Mouse (Mus musculus) heart, embryonic 15.5 days (tissue): ENCODE data around the gene Rassf2. TPM values are rescaled to one million over a fixed set of nuclear protein-coding genes. Genes with fewer than 3 reads are reported as not detected.
A peak's percentile ranks its signal among the peaks of the same experiment; 100 is the strongest.

Source experiments
- ATAC-seq: fragments of 200-750 bp; cut with Nextera tagmentation; replicated peaks from 2 replicates; pipeline ENCODE4 v1.8.0; 2017; ENCODE audit warnings: low read depth, moderate TSS enrichment; ENCODE audit not compliant: insufficient number of reproducible peaks, insufficient read depth, low FRiP score
- H3K27ac ChIP-seq: fragments of 300-500 bp; sonication (generic); 2 replicates; pipeline ENCODE4 v1.5.1; 2015; ENCODE audit warnings: mild to moderate bottlenecking, inconsistent platforms
- H3K27me3 ChIP-seq: fragments of 300-500 bp; sonication (generic); 2 replicates; pipeline ENCODE4 v1.6.1; 2015; ENCODE audit warnings: inconsistent platforms
- H3K36me3 ChIP-seq: fragments of 300-500 bp; sonication (generic); 2 replicates; pipeline ENCODE4 v1.6.1; 2015; ENCODE audit warnings: mild to moderate bottlenecking, inconsistent platforms
- H3K4me1 ChIP-seq: fragments of 300-500 bp; sonication (generic); replicated peaks from 2 replicates; pipeline ENCODE4 v1.6.1; 2015; ENCODE audit warnings: inconsistent platforms
- H3K4me2 ChIP-seq: fragments of 300-500 bp; sonication (generic); 2 replicates; pipeline ENCODE4 v1.6.1; 2015; ENCODE audit warnings: inconsistent platforms, mild to moderate bottlenecking, moderate library complexity
- H3K4me3 ChIP-seq: fragments of 300-500 bp; sonication (generic); 2 replicates; pipeline ENCODE4 v1.5.1; 2015; ENCODE audit warnings: mild to moderate bottlenecking, inconsistent platforms
- H3K9ac ChIP-seq: fragments of 300-500 bp; sonication (generic); 2 replicates; pipeline ENCODE4 v1.6.1; 2015; ENCODE audit warnings: mild to moderate bottlenecking, inconsistent platforms
- H3K9me3 ChIP-seq: fragments of 300-500 bp; sonication (generic); replicated peaks from 2 replicates; pipeline ENCODE4 v1.6.1; 2016; ENCODE audit warnings: inconsistent platforms
- WGBS: fragments of 180-500 bp; shearing (Covaris S2); methylation state at CpG from one replicate; pipeline ENCODE4 v1.1.7; 2015; ENCODE audit warnings: mixed read lengths; 5-methylcytosine and 5-hydroxymethylcytosine counted together
- polyA plus RNA-seq: library from polyadenylated mRNA; unstranded; fragments of >200 nt; fragmentation: Nextera tagmentation; extraction: Ambion mirVana; gene quantifications from 2 replicates; pipeline ENCODE4 v1.2.1, GENCODE M21; 2015

Rassf2 gene
- polyA plus RNA-seq, 1 experiment from 2014 or later, result 9.2 TPM

DNA sequence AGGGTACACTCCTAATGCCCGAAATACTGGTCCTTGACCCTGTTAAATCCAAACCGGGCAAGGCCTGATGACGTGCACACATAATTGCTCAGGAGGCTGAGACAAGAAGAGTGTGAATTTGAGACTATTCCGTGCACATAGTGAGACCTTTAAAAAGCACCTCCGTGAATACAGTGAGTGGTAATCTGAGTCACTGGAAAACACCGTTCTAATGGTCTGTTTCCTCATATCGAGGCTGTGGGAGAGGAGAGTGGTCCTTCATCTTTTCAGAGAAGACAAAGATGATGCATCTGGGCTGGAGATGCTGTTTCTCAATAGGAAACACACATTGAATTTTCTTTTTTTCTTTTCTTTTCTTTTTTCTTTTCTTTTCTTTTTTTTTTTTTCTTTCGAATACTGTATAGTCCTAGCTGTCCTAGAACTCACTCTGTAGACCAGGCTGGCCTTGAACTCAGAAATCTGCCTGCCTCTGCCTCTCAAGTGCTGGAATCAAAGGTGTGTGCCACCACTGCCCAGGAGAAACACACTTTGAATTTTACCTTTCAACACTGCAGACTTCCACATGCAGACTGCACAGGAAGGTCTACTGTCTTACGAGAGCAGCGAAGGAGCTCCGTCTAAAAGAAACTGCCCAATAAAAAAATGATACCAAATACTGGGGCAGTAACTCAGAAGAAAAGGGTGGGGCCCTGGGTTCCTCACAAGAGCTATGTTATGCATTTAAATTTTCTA, 1.5 kb upstream of the Rassf2 start:
- Histone ChIP-seq H3K9me3 (no peaks in the 10 kb centered on the region), H3K36me3 (no peaks in the 10 kb centered on the region), H3K4me3 (no peak overlapping the region), H3K27me3 (no peaks in the 10 kb centered on the region; the same call in 1 of the 2 replicates), H3K4me2 (no peak overlapping the region; the same call in 1 of the 2 replicates), H3K4me1 (peaks cover 30% of the 10 kb centered on the region), H3K27ac (peak overlapping the region; percentile 80; the same call in 1 of the 2 replicates), H3K9ac (no peak overlapping the region)
- 77% methylated on average over 11 of the region's 11 CpGs for WGBS
- no peak for ATAC-seq

GRCm38 (mm10) chr2:132030418-132031363, 633 bp upstream of the Rassf2 start:
- H3K4me3 ChIP-seq, result peak overlapping the region; percentile 75
- no peaks in the 10 kb centered on the region for H3K9me3 ChIP-seq
- H3K27ac ChIP-seq, result peak overlapping the region; percentile 80
- H3K4me1 ChIP-seq, result peaks cover 30% of the 10 kb centered on the region
- H3K36me3 ChIP-seq, result no peaks in the 10 kb centered on the region
- peak overlapping the region; percentile 99 for H3K4me2 ChIP-seq
- H3K27me3 ChIP-seq, result no peaks in the 10 kb centered on the region; the same call in 1 of the 2 replicates
- WGBS, result 22% methylated on average over 23 of the region's 23 CpGs
- ATAC-seq, result no peak
- H3K9ac ChIP-seq, result peak overlapping the region; percentile 72

DNA sequence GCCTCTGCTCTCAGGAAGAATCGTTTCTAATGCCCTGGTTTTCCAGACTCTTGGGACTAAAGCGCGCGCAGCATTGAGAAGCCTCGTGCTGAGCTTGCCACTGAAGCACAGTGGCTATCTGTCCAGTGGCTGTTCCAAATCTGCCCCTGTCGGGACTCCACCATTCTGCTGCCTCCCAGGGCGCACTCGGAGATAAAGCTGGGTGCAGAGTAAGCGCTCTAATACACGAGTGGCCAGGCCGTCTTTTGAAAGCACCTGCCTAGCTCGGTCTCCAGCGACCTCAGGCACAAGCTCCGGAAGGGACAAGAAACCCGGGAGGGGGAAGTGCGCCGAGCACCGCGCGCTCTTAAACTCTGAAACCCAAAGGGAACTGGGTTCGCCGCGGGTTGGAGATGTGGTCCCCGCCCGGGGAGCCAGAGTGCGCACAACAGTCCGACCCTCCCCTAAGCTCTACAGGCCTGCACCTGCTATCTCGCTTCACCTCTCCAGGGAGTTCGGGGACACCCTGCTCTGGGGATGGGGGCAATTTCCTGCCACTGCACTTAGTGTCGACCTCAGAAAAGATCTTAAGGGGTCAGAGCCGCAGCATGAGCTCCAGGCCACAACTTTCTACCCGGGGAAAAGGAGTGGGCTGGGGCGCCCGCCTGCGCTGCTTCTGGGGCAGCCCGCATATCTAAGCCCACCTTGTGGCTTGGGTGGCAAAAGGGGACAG, 1.0 kb downstream of the Rassf2 start:
- H3K9ac ChIP-seq, result peak overlapping the region; percentile 72
- H3K4me1 ChIP-seq, result peaks cover 25% of the 10 kb centered on the region
- WGBS, result 2% methylated on average over 36 of the region's 36 CpGs
- peak overlapping the region; percentile 80 for H3K27ac ChIP-seq
- H3K4me2 ChIP-seq, result peak overlapping the region; percentile 99
- no peaks in the 10 kb centered on the region for H3K9me3 ChIP-seq
- no peaks in the 10 kb centered on the region for H3K36me3 ChIP-seq
- peak; percentile 24; the same call in 1 of the 2 replicates for ATAC-seq
- H3K4me3 ChIP-seq, result peak overlapping the region; percentile 75
- no peaks in the 10 kb centered on the region; the same call in 1 of the 2 replicates for H3K27me3 ChIP-seq

GRCm38 (mm10) chr2:132028107-132028506, 2.0 kb downstream of the Rassf2 start:
- Histone ChIP-seq H3K27ac (peak overlapping the region; percentile 80; the same call in 1 of the 2 replicates), H3K27me3 (no peaks in the 10 kb centered on the region; the same call in 1 of the 2 replicates)

GRCm38 (mm10) chr2:132027366-132027765, 2.7 kb downstream of the Rassf2 start:
- Histone ChIP-seq H3K4me3 (0 out of 2 replicates have a peak overlapping the region, but pooled peaks have one; percentile 16), H3K9me3 (no peaks in the 10 kb centered on the region), H3K36me3 (no peaks in the 10 kb centered on the region), H3K27me3 (no peaks in the 10 kb centered on the region; the same call in 1 of the 2 replicates), H3K4me2 (peak overlapping the region; percentile 99), H3K4me1 (peaks cover 33% of the 10 kb centered on the region), H3K9ac (no peak overlapping the region), H3K27ac (no peak overlapping the region)
- 56% methylated on average over 5 of the region's 5 CpGs for WGBS
- no peak for ATAC-seq

More at GRCm38 (mm10) chr2:132028107-132028506, 2.0 kb downstream of the Rassf2 start:
- WGBS, result 58% methylated on average over 5 of the region's 5 CpGs
- peaks cover 26% of the 10 kb centered on the region for H3K4me1 ChIP-seq
- H3K4me3 ChIP-seq, result peak overlapping the region; percentile 75
- H3K9ac ChIP-seq, result no peak overlapping the region
- no peaks in the 10 kb centered on the region for H3K9me3 ChIP-seq
- ATAC-seq, result no peak
- H3K4me2 ChIP-seq, result peak overlapping the region; percentile 99
- no peaks in the 10 kb centered on the region for H3K36me3 ChIP-seq

DNA sequence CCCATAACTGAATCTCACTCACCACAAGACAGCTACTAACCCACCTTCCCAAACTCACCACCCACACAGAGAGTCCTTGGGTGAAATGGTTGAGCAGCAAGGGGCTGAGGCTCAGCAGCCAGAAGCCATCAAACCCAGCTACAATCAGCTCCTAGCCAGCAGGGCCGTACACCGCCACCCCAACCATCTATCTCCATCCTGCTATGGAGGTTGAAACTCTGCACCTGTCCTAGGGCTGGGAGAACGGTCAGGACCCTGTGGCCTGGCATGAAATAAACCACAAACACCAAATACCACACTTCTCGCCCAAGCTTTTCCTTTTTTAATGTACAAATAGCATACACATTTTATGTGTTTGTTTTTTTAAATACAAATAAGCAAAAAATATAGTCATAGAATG, 6.0 kb downstream of the Rassf2 start:
- Histone ChIP-seq H3K4me2 (no peak overlapping the region), H3K36me3 (no peaks in the 10 kb centered on the region), H3K9ac (no peak overlapping the region), H3K27ac (no peak overlapping the region), H3K4me3 (no peak overlapping the region), H3K27me3 (no peaks in the 10 kb centered on the region; the same call in 1 of the 2 replicates), H3K9me3 (no peaks in the 10 kb centered on the region), H3K4me1 (peaks cover 35% of the 10 kb centered on the region)
- 79% methylated on average over 4 of the region's 4 CpGs for WGBS
- no peak for ATAC-seq

GRCm38 (mm10) chr2:132022621-132023020, 7.4 kb downstream of the Rassf2 start:
- WGBS, result 62% methylated on average over 8 of the region's 8 CpGs
- H3K4me2 ChIP-seq, result no peak overlapping the region
- no peak overlapping the region for H3K9ac ChIP-seq
- no peaks in the 10 kb centered on the region; the same call in 1 of the 2 replicates for H3K27me3 ChIP-seq
- H3K27ac ChIP-seq, result peak overlapping the region; percentile 71
- H3K36me3 ChIP-seq, result no peaks in the 10 kb centered on the region
- peaks cover 39% of the 10 kb centered on the region for H3K4me1 ChIP-seq
- H3K9me3 ChIP-seq, result no peaks in the 10 kb centered on the region
- ATAC-seq, result no peak
- H3K4me3 ChIP-seq, result no peak overlapping the region

GRCm38 (mm10) chr2:132021616-132022015, 8.4 kb downstream of the Rassf2 start:
- H3K4me1 ChIP-seq, result peaks cover 40% of the 10 kb centered on the region

GRCm38 (mm10) chr2:132020991-132021541, 9.0 kb downstream of the Rassf2 start:
- 39% methylated on average over 5 of the region's 5 CpGs for WGBS
- no peak overlapping the region for H3K4me3 ChIP-seq
- H3K9ac ChIP-seq, result no peak overlapping the region
- peak overlapping the region; percentile 71 for H3K27ac ChIP-seq
- H3K9me3 ChIP-seq, result no peaks in the 10 kb centered on the region
- ATAC-seq, result 0 out of 2 replicates have a peak, but pooled peaks have one; percentile 29
- peak overlapping the region; percentile 11; the same call in 1 of the 2 replicates for H3K4me2 ChIP-seq
- H3K27me3 ChIP-seq, result no peaks in the 10 kb centered on the region
- H3K4me1 ChIP-seq, result peaks cover 40% of the 10 kb centered on the region
- no peaks in the 10 kb centered on the region for H3K36me3 ChIP-seq

More at GRCm38 (mm10) chr2:132021616-132022015, 8.4 kb downstream of the Rassf2 start:
- H3K4me3 ChIP-seq, result no peak overlapping the region
- H3K4me2 ChIP-seq, result no peak overlapping the region
- peak overlapping the region; percentile 71 for H3K27ac ChIP-seq
- no peak for ATAC-seq
- H3K36me3 ChIP-seq, result no peaks in the 10 kb centered on the region
- no peak overlapping the region for H3K9ac ChIP-seq
- no peaks in the 10 kb centered on the region for H3K9me3 ChIP-seq
- 69% methylated on average over 4 of the region's 4 CpGs for WGBS
- no peaks in the 10 kb centered on the region for H3K27me3 ChIP-seq

DNA sequence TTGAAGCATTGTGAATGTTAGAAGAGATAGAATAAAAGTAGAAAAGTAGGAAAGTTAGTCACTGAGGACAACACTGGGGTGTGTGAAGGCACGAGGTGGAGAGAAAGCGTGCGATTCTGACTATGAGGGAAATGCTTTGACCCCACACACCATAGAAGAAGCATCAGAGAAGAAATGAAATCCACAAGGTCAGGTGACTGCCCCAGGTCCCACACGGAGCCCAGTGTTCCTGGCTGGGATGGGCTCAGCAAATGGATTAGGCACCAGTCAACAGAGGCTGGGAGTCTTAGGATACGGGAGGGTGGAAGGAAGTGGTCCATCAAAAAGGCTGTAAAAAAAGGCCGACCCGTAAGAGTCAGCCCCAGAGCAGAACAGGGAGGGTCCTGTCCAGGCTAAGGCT, 9.6 kb downstream of the Rassf2 start:
- no peak overlapping the region for H3K4me3 ChIP-seq
- peak overlapping the region; percentile 71 for H3K27ac ChIP-seq
- H3K4me1 ChIP-seq, result peaks cover 40% of the 10 kb centered on the region
- 69% methylated on average over 7 of the region's 7 CpGs for WGBS
- peak overlapping the region; percentile 11; the same call in 1 of the 2 replicates for H3K4me2 ChIP-seq
- no peak for ATAC-seq
- H3K9me3 ChIP-seq, result no peaks in the 10 kb centered on the region
- H3K36me3 ChIP-seq, result no peaks in the 10 kb centered on the region
- no peaks in the 10 kb centered on the region for H3K27me3 ChIP-seq
- H3K9ac ChIP-seq, result no peak overlapping the region
